Mouse (Mus musculus) lung, postnatal 0 days (tissue): ENCODE results near the gene Baz1b.

Experiments
- CTCF ChIP-seq: IDR thresholded peaks from 2 replicates; pipeline ENCODE4 v1.5.1; 2016; ENCODE audit warnings: antibody characterized with exemption, mild to moderate bottlenecking
- EP300 ChIP-seq: IDR thresholded peaks from 2 replicates; pipeline ENCODE4 v1.6.1; 2016; ENCODE audit warnings: antibody characterized with exemption, mild to moderate bottlenecking, control low read depth

- no peak for TF ChIP-seq EP300
- TF ChIP-seq CTCF = no peak
These were observed 89.5 kb downstream of the Baz1b start for GRCm38 (mm10) chr5:135276597-135276996.
